ENCODE assay signal across 14 mouse cellular contexts in the genomic region with DNA sequence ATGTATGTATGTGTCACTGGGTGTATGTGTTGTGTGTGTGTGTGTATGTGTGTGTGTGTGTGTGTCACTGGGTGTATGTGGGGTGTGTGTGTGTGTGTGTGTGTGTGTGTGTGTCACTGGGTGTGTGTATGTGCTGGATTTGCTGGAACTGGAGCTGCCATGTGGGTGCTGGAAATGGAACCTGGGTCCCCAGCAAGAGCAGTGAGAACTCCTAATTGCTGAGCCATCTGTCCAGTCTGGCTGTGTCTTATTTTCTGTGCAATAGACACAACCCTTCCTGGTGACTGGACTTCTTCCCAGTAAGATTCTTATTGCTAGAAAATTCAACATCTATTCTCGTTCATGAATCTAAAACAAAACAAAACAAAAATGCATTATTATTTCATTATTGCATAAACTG.
"Had no signal": no experiment of that assay in that cellular context is flagged by ENCODE, and none has a peak within 500 bp of the region (broad histone marks: within the 10 kb centered on the region; RNA-seq: fewer than 3 reads in every experiment).

No protein-coding gene starts in this region.

- H3K36me3 ChIP-seq: limb, embryonic 12.5 days; liver, embryonic 13.5 days; lung, embryonic 15.5 days; midbrain, embryonic 12.5 days; neural tube, embryonic 13.5 days had no signal

- H3K27me3 ChIP-seq: limb, embryonic 12.5 days; liver, embryonic 13.5 days; lung, embryonic 15.5 days had no signal

- H3K4me2 ChIP-seq: limb, embryonic 12.5 days; liver, embryonic 13.5 days; lung, embryonic 15.5 days; midbrain, embryonic 12.5 days; neural tube, embryonic 13.5 days had no signal

- H3K27ac ChIP-seq: kidney, postnatal 0 days; limb, embryonic 12.5 days; liver, embryonic 13.5 days; lung, embryonic 15.5 days; midbrain, embryonic 12.5 days; neural tube, embryonic 13.5 days had no signal

- H3K9ac ChIP-seq: limb, embryonic 12.5 days; liver, embryonic 13.5 days; liver, postnatal 0 days; lung, embryonic 15.5 days; midbrain, embryonic 12.5 days; neural tube, embryonic 13.5 days had no signal

- H3K4me3 ChIP-seq: limb, embryonic 12.5 days; liver, embryonic 13.5 days; lung, embryonic 15.5 days; midbrain, embryonic 12.5 days; neural tube, embryonic 13.5 days had no signal

- DNase-seq: kidney, postnatal 36 days; liver; liver, embryonic 13.5 days; liver, postnatal 0 days; lung, postnatal 14 days; retina, postnatal 1 day; right cerebral cortex, postnatal 14 days; thymus, postnatal 4 days had no signal

- H3K9me3 ChIP-seq: limb, embryonic 12.5 days; liver, embryonic 13.5 days; lung, embryonic 15.5 days; midbrain, embryonic 12.5 days; neural tube, embryonic 13.5 days had no signal

- ATAC-seq: liver, postnatal 0 days; midbrain, embryonic 16.5 days had no signal
